Mouse (Mus musculus) frontal cortex, postnatal 36 days (tissue): ENCODE measurements around the gene Car15.

ENCODE experiments used
- DNase-seq, 2 experiments: peaks; one replicate each; pipeline ENCODE4 v3.0.0; 2022; ENCODE audit warnings: low spot score in 2 of 2

Gene Car15

DNA sequence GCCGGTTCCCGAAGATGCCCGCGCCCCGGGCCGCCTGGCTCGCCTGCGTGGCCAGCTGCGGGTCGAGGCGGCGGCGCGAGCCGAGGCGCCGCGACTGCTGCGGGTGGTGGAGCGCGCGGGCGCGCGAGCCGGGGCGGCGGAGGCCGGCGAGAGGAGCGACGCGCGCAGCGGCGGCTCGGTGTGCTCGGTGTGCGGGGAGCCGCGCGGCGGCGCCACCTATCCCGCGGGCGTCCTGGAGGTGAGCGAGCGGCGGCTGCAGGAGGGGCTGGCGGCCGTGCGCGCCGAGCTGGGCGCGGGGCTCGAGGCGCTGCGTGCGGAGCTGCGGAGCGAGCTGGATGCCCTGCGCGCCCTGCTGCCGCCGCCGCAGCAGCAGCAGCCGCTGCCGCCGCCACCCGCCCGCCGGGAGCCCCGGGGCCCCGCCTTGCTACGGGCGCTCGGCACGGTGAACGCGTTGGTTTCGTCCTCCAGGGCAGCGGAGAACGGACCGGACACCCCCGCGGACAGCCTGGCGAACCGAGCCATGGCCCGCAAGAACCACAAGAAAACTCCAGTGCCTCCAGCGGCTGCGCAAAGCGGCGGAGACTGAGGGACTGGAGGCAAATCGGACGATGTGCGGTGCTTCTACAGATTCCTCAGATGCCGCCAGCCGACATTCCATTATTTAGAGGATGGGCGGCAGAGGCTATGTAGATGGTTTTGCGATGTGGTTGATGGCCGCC, 4.3 kb downstream of the Car15 start:
- DNase-seq: peak; percentile 67 to 68

DNA sequence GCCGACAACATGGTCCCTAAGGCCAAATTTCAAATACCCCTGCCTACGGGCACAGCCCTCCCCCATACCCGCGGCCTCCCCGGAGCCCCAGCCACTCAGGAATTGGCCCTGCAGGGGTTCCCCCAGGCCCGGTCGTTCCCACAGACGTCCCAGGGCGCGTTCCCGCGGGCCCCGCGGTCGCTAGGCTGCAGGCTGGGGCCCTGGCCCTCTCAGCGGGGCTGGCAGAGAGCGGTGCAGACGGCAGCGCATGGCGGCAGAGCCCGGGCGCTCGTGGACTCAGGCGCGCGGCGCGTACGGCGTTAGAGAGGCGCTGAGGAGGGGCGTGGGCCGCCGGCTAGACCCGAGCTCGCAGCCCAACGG, 4.9 kb downstream of the Car15 start:
- peak; percentile 56 to 65 for DNase-seq

DNA sequence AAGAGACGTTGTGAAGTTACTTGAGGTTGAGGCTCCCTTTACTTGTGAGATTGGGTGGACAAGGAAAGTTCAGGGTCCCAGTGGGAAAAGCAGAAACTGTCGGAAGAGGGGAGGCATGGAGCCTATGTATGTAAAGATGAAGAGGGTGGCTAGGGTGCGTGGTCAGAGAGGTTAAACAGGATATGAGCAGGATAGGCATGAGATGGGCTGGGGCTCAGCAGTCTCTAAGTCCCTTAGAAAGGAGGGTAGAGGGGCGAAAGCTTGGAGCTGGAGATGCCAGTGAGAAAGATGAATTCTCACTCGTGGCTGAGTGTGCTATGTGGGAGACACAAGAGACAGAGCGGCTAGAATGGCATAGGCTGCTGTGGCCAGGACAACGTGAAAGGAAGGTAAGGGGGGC, 5.3 kb downstream of the Car15 start, which contains the start of gene B830017H08Rik:
TSS of gene B830017H08Rik (plus strand) at position 301 of the 400 bp plus-strand sequence.
- DNase-seq: no peak

DNA sequence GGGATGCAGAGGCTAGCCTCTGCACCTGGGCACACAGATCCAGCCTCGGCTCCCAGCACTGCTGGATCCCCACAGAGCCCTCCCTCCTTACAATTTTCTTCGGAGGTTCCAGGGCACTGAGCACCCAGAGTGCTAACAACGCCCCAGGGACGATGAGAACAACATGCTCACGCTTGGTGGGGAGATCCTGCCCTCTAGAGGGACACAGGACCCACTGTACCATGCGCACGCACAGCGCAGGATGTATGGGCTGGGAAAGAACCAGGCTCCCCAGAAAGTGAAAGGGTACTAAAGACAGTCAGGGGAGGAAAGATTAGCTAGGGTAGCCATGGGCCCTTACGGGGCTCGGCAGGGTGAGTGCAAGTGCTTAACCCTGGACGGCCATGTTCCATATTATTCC, 6.4 kb downstream of the Car15 start:
- DNase-seq: no peak

DNA sequence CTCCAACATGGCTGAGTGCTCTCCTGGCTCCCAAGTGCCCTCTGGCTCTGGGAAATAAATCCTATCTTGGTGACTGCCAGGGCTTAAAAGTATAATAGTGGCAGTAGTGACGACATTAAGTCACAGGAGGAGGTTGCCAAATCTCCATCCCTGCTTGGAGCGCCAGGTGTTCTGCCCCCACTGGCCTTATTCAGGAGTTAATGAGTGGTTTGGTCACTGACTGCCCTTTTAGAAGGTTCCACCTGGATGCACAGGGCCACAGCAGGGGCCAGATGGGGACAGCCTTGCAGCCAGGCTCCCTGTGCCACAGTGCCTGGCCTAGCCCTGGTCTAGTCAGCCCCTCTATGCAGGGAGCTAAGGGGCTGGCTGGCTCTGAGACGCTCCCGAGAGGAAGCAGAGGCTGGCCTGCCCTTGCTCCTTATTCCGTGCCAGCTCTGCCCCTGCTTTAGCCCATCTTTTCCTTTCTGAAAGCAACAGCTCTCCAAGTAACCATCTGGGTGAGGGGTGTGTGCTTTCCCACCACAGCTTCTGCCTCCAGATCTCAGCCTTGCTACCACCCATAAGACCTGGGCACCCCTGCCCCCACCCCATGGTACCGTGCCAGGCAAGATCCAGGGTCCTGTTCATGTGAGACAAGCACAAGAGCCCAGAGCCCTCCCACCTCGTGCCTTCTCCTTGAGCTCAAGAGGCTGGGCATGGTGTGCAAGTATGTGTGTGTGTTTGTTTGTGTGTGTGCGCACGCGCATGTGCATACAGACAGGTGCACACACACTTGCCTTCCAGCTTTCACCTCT, 7.6 kb downstream of the Car15 start:
- DNase-seq: no peak

DNA sequence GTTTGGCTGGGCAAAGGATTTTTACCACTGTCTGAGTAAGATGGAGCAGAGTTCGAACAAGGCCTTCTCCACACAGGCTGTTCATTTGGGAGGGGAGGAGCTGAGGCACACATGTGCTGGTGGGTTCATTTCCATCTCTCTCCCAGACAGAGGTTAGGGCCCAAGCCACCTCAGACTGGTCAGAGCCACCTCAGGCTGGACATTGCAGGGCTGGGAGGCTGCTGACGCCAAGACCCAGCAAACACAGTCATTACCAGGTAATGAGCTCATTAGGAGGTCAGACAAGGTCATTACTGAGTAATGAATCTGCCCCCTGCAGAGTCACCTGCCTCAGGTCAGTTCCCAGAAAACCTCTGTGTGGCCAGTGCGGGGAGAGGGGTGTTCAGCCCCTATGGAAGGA, 9.3 kb downstream of the Car15 start:
- DNase-seq: no peak

DNA sequence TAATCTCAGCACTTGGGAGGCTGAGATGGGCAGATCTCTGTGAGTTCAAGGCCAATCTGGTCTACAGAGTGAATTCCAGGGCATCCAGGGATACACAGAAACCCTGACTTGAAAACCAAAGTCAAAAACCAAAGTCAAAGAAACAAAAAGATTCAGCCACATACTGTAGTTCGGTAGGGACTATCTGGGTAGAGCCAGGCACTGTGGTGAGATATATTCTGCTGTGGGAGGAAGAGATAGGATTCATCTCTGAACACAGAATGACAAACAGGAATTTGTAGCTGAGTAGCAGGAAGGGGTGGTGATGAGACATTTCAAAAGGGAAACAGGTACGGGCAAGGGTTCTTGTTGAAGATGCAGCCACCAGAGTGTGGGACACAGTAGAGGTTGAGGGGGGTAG, 9.9 kb downstream of the Car15 start:
- no peak for DNase-seq

DNA sequence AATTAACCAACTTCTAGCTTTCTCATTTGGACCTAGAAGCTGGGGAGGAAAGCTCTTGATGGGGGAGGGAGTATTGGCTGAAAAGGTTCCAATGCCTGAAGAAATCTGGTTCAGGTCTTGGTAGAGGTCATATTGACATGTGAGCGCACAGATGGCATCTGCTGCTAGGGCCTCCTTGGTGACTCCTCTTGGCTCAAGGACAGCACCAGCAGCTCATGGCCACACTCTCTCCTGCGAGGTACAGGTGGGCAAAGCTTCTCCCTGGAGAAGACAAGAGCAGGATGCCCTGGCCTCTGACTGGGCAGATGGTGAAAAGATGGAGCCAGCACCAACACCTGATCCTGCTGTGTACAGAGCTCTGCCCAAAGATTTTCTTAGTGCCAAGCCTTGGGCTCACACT, 11.7 kb downstream of the Car15 start:
- DNase-seq: no peak

DNA sequence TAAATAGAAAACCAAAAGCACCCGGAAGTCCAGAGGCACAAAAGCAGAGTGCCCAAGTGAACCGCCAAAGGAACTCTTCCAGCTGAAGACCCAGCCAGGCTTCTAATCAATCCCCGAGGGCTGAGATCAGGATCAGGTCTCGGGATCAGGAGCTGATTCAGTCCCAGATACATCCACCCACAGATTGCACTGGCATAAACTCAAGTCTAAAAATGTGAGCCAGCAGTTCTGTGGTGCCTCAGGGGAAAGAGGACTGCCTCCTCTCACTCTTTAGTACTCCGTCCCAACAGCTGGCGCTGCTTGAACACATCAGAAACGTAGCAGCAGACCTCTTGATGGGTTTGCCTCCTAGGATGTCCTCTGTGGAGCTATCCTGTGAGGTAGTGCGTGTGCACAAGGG, 21.6 kb downstream of the Car15 start:
- no peak for DNase-seq

DNA sequence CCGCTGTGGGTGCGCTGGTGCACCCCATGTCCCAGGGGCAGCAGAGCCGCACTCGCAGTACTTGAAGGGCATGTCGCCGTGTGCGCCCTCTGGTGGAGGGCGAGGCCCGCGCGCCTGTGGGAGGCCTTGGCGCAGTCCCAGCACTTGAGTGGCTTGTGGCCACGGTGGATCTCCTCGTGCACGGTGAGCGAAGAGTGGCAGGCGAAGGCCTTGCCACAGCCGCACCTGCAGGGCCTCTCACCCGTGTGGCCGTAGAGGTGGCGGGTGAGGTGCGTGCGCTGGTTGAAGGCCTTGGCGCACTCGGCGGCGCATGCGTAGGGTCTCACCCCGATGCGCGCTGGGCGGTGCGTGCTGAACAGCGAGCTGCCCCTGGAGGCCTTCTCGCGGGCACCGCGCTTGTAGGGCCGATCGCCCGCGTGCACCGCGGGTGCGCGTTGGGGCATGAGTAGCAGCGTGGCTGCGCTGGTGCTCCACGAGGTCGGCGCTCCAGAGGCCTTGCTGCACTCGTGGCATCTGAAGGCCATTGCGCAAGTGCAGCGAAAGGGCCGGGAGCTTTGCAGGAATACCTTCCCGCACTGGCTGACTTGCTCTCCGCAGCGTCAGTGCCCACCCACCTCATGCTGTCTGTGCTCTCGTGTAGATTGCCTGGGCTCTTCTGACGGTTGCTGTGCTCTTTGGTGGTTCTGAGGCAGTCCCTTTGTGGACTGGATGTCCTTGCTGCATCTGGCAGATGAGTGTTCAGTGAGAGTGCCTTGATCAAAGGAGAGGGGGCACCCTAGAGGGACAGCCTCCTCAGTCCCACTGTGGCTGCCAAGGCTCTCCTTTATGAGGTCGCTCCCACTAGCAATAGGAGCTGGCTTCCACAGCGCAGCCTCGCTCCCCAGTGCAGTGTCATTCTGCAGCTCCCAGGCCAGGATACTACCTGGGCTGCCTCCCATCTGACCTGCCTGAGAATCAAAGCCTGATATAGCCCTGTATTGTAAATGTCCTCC, 22.5 kb downstream of the Car15 start:
- DNase-seq: peak; percentile 60 to 64

DNA sequence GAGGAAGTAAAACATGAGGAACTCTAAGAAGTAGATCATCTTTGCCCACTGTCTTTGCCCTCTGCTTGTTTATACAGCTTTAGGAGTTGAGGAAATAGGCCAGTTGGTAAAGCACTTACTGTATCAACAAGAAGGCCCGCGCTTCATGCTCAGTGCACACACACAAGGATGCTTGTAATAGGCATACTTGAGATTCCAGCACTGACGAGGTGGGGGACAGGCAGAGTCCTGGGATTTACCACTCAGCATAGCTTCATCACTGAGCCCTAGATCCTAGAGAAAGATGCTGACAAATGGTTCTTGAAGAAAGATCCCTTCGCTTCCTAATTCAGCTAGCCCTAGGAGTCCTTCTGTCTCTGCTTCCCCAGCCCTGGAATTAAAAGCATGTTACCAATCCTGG, 25.0 kb downstream of the Car15 start:
- no peak for DNase-seq

DNA sequence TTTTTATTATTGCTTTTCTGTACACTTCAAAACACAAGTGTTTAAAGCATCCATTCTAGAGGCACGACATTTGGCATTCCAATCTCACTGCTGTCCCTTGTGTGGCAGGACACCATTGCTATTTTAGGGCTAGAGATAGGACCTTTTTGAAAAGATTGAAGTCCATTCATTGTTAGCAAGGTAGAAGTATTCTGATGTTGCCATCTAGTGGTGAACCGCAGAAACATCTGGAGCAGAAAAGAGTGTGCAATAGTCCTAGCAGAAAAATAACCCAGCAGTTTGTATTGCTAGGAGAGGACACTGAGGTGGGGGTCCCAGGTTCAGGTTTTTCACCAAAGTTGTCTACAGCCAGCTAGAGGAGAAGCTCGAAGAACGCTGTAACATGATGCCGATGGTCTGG, 26.0 kb downstream of the Car15 start:
- DNase-seq: peak in 1 of 2 experiments; percentile 62

DNA sequence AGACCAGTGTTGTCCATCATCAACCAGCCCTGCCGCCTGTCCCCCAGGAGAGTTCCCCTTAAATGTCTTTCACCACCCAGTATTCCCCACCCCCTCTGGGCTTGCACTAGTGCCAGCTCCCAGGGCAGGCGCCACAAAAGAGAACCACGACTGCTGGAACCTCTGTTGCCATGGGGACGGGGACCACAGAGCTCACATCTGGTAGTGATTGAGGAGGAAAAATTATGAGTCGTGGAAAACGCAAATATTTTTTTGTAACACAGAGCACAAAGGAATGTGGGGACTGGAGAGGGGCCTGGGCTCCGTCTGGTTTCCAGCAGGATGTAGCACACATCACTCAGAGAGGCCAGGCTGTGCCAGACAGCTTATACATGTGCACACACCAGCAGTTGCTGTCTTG, 28.5 kb downstream of the Car15 start:
- no peak for DNase-seq

DNA sequence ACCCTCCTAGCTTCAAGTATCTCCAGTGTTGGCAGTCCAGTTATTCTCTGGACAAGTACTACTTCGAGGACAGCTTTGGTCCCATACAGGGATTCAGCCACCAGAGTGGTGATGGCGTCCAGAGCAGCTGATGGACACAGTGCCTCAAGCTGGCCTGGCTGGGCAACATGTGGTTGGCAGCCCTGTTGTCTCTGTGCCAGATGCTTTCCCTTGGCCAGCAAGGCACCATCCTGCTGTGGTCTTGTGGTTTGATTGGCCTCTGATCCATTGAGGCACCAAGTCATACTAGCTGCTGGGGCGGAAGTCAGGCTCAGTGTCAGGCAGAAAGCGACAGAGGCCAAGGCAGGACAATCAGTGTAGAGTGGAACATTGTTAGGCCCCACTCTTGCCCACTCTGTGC, 29.0 kb downstream of the Car15 start:
- no peak for DNase-seq

DNA sequence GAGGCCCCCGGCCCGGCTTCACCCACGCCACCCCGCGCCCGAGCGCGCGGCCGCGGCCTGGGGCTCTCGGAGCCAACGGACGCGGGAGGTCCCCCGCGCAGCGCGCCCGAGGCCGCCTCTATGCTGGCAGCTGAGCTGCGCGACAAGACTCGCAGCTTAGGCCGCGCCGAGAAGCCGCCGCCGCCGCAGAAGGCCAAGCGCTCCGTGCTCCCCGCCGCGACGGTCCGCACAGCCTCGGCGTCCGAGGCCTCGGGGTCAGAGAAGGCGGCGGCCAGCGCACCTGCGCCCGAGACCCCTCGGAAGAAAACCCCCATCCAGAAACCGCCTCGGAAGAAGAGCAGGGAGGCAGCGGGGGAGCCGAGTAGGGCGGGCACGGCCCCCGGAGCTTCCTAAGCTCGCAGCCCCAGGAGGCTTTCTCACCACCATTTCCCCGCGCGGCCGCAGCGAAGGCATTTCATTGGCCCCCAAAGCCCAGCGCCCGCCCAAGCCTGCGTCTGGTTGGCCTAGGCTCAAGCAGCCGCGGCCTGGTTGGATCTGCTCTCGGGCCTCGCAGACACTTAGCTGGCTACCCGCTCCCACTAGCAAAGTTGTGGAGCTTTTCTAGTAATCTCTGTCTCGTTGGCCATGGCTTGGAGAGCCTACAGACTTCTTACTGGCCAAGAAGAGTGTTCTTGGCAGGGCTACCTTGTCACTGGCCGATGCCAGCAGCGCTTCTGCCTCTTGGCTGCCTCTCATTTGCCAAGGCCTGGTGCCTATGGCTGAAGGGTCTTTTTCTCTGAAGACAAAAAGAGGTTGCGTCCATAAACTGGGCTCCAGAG, 30.8 kb downstream of the Car15 start:
- peak; percentile 85 to 90 for DNase-seq

DNA sequence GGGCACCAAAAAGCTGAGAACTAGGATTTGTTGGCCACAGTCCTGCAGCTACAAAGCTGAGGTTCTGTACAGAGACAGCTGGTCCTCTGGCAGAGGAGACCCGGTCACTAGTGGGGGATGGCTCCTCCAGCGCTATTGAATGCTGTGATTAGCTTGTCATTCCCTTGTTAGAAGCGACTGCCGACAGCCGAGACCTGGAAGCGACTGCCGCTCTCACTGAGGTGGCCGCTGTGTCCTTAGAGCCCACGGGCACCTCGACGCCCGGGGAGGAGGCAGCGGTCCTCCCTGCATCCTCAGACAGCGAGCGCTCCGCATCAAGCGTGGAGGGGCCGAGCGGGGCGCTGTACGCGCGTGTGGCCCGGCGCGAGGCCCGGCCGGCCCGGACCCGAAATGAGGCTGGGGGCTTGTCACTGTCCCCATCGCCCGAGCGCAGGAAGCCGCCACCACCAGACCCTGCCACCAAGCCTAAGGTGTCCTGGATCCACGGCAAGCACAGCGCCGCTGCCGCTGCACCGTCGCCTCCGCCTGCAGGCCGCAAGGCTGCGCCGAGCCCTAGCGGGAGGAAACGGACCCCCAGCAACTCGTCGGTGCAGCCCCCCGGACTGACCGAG, 31.5 kb downstream of the Car15 start:
- no peak for DNase-seq

DNA sequence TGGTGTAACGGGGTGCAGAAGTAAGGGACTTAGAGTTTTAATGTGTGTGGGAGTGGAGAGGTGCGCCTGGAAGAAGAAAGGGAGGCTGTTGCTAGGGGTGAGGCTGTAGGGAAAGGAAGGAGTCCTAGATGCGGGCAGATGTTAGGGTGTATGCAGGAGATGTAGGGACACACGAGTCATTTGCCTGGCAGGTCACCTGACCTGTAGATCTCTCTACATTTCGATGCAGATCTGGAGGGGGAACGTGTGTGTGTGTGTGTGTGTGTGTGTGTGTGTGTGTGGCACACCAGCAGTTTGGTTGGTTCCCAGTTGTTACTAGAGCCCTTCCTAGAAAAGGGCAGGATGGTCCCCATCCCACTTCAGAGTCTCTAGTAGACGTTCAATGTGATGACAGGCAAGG, 33.2 kb downstream of the Car15 start:
- no peak for DNase-seq

DNA sequence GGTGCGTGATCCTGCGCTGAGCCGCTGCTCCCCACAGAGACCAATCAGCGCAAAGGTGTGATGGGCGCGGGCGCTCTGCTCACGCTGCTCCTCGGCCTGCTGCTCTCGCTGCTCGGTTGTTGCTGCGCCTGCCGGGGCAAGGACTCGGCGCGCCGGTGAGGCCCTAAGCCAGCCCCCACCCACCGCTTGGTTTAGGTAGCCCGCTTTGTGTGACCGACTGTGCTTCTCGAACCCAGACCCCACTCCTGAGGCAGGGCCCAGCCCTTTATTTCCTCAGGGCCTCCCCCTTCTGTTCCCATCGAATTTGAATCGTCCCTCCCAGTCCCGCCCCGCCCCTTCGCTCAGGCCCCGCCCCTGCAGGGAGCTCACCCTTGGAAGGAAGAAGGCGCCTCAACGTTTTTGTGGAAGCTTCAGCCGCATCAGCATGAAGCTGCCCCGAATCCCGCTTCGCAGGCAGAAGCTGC, 33.7 kb downstream of the Car15 start:
- DNase-seq: no peak

DNA sequence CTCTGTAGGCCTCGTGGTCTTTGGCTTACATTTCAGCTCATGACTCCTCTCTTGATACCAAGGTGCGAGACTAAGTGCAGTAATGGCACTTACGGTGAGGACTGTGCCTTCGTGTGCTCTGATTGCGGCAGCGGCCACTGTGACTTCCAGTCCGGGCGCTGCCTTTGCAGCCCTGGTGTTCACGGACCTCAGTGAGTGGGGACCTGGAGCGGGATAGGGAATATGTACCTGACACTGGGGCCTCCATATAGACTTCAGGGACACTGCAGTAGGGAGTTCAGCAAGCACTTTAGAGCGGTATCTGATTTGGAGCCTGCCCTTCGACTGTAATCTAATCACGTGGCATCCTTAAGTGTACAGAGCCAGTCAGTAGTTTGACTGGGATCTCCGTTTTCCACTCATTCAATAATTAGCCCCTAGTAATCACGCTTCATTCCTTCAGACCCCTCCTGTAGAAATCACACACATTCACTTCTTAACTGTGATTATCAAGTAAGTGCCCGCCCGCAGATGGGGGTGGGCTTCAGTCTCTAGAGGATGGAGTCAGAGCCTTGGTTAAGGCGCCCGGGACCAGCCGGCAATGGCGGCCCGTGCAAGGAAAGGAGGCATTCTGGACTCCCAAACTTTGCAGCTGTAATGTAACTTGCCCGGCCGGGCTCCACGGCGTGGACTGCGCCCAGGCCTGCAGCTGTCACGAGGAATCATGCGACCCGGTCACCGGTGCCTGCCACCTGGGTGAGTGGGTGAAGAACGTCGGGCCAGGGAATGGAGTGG, 34.3 kb downstream of the Car15 start:
- DNase-seq: no peak
